Mouse (Mus musculus) kidney, adult 18-20 months (tissue): ENCODE data around the gene Psme3.
"Not testable (repeated sequence)": the region's sequence is repeated elsewhere in the genome, so short reads cannot be mapped to it uniquely, and the experiment has no call there.

Source experiments
- DNase-seq: peaks from one replicate; pipeline ENCODE4 v3.0.0; 2021

The Psme3 gene

DNA sequence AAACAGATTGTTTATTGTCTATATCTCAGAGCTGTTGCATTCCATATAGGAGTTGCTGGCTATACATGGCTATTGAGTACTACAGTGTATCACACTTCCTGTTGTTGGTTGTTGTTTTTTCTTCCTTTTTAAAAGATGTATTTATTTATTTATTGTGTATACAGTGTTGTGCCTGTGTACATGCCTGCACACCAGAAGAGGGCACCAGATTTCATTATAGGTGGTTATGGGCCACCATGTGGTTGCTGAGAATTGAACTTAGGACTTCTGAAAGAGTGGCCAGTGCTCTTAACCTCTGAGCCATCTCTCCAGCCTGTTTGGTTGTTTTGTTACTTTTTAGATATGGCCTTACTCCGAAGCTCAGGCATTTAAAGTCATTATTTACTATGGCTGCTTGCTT is 1.4 kb upstream of the Psme3 start:
- no peak for DNase-seq

DNA sequence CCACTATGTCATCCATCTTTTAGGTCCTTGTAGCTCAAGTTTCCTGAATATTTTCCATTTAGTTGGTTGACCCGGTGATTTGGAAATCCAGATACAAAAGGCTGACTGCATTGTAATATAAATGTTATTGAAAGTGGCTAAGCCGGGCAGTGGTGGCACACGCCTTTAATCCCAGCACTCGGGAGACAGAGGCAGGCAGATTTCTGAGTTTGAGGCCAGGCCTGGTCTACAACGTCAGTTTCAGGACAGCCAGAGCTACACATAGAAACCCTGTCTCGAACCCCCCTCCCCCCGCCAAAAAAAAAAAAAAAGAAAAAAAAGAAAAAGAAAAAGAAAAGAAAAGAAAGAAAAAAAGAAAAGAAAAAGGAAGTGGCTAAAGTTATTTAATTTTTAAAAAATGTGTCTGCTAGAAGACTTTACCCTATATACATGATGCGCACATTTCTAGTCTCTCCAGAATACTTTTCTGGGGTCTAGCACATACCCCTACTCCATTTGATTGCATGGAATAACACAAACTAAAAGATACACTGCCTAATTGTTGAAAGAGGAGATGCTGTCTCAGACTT is 847 bp upstream of the Psme3 start:
- no peak for DNase-seq

- no peak for DNase-seq
These were observed 496 bp downstream of the Psme3 start for GRCm38 (mm10) chr11:101316501-101316917.

DNA sequence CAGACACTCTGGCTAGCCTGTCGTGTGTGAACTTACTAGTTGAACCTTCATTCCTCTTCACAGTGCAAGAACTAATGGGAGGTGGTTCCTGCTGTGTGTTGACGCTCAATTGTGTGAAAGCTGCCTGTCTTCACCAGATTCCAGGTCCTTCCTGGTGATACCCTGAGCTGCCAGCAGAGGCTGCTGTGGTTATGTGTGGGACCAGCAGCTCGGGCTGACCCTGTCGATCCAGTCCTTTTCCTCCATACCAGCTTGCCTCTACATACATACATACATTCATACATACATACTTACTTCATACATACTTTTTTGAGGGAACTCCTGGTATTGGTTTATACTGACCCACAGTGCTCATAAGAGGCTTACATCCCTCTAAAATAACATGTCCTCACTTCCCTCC is 7.6 kb downstream of the Psme3 start:
- peak; percentile 88 for DNase-seq

- DNase-seq = no peak
These were observed 8.8 kb downstream of the Psme3 start, which contains the start of gene Aoc2 for GRCm38 (mm10) chr11:101324763-101325162. Gene Aoc2 (plus strand): TSS chr11:101325063.

DNA sequence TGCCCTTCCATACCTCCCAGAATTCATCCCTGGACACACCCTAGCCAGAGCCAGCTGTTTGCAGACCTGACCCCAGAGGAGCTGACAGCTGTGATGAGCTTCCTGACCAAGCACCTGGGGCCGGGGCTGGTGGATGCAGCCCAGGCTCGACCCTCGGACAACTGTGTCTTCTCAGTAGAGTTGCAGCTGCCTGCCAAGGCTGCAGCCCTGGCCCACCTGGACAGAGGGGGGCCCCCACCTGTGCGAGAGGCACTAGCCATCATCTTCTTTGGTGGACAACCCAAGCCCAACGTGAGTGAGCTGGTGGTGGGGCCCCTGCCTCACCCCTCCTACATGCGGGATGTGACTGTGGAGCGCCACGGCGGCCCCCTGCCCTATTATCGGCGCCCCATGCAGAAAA is 9.2 kb downstream of the Psme3 start:
- not testable (repeated sequence) for DNase-seq

DNA sequence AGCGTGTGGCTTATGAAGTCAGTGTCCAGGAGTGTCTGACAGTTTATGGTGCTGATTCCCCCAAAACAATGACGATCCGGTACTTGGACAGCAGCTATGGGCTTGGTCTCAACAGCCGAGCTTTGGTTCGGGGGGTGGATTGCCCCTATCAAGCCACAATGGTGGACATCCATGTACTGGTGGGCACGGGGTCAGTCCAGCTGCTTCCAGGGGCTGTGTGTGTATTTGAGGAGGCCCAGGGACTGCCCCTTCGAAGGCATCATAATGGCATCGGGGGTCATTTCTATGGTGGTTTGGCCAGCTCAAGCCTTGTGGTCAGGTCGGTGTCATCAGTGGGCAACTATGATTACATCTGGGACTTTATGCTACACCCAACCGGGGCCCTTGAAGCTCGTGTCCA is 10.1 kb downstream of the Psme3 start:
- DNase-seq = no peak

GRCm38 (mm10) chr11:101327311-101327710 is 11.3 kb downstream of the Psme3 start:
- no peak for DNase-seq

DNA sequence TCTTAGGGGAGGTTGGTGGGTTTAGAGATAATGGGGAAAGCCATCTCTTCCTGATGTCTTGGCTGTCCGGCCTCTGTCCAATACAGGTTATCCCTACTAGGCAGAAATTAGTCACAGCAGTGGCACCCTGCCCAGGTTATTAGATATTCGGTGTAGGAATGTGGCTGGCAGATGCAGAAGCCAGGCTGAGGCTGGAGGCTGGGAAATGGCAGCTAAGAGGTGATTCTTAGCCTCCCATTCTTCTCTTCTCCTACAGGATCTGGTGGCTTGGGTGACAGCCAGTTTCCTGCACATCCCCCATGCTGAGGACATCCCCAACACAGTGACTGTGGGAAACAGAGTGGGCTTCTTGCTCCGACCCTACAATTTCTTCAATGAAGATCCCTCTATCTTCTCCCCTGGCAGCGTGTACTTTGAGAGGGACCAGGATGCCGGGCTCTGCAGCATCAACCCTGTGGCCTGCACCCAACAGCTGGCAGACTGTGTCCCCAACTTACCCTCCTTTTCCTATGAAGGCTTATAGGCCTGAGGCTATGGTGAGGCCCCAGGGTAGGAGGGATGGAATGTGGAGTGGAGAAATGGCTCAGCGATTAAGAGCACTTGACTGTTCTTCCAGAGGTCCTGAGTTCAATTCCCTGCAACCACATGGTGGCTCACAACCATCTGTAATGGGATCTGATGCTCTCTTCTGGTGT is 13.1 kb downstream of the Psme3 start:
- peak; percentile 42 for DNase-seq

- DNase-seq = no peak
These were observed 14.4 kb downstream of the Psme3 start, which contains the start of gene Aoc3 for GRCm38 (mm10) chr11:101330371-101330924. Gene Aoc3 (plus strand): TSS chr11:101330605.

DNA sequence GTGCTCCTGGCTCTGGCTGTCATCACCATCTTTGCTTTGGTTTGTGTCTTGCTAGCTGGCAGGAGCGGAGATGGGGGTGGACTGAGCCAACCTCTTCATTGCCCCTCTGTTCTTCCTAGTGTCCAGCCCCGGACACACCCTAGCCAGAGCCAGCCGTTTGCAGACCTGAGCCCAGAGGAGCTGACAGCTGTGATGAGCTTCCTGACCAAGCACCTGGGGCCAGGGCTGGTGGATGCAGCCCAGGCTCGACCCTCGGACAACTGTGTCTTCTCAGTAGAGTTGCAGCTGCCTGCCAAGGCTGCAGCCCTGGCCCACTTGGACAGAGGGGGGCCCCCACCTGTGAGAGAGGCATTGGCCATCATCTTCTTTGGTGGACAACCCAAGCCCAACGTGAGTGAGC is 14.9 kb downstream of the Psme3 start:
- not testable (repeated sequence) for DNase-seq

- no peak for DNase-seq
These were observed 16.5 kb downstream of the Psme3 start for GRCm38 (mm10) chr11:101332537-101332936.

- no peak for DNase-seq
These were observed 18.0 kb downstream of the Psme3 start for GRCm38 (mm10) chr11:101334023-101334422.

- DNase-seq = no peak
These were observed 18.5 kb downstream of the Psme3 start for GRCm38 (mm10) chr11:101334516-101334915.

DNA sequence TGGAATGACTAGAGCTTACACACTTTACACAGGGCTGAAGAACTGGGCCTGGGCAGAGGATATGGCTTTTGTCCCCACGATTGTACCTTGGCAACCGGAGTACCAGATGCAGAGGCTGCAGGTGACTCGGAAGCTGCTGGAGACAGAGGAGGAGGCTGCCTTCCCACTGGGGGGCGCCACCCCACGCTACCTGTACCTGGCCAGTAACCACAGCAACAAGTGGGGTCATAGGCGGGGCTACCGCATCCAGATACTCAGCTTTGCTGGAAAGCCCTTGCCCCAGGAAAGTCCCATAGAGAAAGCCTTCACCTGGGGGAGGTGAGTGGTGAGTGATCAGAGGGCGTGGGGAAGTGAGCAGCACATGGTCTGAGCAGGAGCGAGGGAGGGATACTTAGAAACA is 19.7 kb downstream of the Psme3 start:
- peak; percentile 51 for DNase-seq

DNA sequence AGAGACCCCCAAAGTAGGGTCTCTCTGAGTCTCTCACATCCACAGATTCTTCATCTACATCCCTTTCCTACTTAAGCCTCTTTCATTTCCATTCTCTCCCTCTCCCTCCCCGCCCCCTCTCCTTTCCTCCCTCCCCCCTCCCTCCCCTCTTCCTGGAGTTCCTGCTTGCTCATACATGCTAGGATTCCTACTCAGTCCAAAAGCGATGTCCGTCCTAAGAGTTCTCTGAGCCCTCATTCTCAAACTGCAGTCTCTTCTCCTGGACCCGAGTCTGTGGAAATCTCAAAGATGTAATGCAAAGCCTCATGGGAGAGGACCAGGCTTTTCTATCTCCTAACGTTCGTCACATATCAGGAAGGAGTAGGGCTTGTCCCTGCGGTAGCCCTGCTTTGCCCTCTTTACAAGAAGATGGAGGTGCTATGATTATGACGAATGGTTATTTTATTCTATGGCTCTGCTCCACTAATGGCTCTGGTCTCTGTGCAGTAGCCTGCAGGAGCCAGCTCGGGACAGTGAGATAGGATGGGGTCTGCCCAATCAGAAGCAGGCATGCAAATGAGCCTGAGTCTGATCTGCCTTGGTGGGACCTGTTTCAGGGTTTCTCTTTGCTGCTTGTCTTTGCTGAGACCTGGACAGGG is 22.2 kb downstream of the Psme3 start:
- no peak for DNase-seq

DNA sequence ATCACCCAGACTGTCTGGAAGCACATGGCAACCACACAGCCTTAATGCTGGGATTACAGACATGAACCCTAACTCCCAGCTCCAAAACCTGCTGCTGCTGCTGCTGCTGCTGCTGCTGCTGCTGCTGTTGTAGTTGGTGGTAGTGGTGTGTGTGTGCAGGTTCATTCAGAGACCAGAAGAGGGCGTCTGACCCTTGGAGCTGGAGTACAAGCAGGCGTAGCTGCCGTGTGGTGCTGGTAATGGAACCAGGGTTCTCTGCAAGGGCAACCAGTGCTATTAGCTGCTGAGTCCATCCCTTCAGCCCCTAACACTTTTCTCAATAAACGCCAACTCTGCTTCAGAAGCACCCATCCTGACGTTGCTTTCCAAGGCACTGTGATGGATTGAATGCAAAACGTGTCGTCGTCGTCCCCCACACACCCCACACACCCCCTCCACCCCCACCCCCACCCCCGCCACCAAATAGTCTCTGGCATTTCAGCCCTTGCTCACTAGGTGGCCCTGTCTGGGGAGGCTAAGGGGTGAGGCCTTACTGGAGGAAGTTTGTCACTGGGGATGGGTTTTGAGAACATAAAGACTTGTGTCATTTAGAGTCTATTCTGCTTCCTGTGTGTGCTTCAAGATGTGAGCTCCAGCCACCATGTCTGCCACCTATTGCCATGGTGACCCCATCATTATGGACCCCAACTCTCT is 31.2 kb downstream of the Psme3 start:
- DNase-seq = no peak

DNA sequence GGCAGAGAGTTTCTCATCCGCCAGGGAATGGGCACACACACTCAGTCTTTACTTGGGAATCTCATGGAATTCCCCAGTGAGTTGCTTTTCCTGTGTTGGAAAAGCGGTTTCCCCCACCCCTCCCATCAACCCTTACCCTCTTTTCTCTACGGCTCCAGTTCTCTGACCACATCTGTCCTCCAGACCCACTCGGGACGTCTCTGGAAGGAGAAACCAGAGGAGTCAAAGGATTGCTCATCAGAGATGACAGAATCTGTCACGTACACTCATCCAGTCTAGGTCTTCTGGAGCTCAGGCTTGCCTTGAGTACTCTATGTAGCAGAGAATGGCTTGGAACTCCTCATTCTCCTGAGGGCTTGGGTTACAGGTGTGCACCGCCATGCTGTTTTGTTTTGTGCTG is 32.8 kb downstream of the Psme3 start:
- no peak for DNase-seq

GRCm38 (mm10) chr11:101349216-101349615 is 33.2 kb downstream of the Psme3 start:
- no peak for DNase-seq

DNA sequence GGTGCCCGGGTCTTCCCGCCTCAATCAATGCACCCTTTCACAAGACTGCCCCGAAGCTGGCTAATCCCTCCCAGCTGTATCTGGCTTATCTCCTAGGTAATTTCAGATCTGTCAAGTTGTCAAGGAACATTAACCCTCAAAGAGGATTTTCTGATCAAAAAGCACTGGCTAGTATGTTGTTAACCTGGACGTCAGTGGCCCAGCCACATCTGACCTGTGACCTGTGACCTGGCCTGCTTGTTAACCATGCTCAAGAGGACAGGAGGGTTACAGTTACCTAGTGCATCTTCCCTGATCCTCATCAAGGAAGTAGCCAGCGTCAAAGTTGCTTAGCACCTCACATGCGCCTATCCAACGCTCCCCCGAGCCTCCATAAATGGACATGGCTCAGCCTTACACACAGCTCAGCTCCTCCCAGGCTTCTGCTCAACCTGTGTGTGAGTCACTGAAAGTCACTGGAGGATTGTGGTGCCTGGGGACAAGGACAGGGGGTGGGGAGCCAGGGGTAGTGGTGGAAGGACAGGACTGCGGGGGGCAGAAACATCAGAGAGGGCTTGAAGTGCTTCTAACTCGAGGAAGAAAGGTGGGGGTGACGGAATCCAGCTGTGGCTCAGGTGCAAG is 35.2 kb downstream of the Psme3 start:
- no peak for DNase-seq

DNA sequence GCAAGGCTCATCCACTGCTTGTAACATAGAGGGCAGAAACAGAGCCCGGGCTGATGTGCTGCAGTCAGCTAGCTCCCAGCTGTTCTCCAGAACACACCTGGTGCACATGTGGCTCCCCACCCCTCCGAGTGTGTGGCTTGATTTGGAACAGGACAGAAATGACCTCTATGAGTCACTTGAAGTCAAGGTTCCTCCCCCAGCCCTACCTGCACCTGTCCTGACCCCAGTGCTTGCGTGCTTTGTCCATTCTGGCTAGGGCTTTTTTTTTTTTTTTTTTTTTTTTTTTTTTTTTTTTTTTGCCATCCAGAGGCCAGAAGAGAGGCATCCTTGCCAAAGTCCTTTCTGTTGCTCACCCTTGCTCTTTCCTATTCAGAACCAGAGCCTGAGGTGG is 35.7 kb downstream of the Psme3 start:
- DNase-seq = peak; percentile 57

- DNase-seq = no peak
These were observed 37.4 kb downstream of the Psme3 start for GRCm38 (mm10) chr11:101353436-101353835.
